Mouse (Mus musculus): ENCODE data around the gene Cds2. TPM values are rescaled to one million over a fixed set of nuclear protein-coding genes. Genes with fewer than 3 reads are reported as not detected.
A peak's percentile ranks its signal among the peaks of the same experiment; 100 is the strongest.
"Not testable (repeated sequence)": the region's sequence is repeated elsewhere in the genome, so short reads cannot be mapped to it uniquely, and the experiment has no call there.

Gene Cds2
- total RNA-seq, 1 experiment from 2014 or later, result 13.4 TPM

DNA sequence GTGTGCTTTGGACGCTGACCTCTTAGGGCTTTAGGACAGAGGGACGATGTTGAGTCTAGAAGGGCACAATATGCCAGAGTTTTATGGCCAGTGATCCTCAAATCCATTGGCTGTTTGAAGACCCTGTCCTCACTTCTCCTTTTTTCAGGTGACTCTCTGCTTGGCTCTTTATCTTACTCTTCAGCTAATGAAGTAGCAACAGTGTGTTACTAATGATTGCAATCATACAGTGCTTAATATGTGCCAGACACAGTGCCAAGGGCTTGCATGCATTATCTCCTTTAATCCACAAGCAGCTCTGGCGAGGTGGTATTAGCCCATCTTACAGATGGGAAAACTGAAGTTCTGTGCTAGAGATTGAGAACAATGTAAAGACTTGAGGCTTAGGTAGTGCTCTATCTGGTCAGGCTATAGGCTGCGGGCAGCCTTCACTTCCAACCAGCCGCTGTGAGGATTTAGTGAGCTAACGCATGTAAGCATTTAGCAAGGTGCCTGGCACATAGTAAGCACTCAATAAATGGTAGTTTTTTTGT lies 46.5 kb downstream of the Cds2 start:
- no peak for ATAC-seq (replicated peaks in 1 of 2; ENCODE audit: insufficient read depth in 1 of 2, low FRiP score in 2 of 2, low TSS enrichment in 1 of 2, low read depth in 1 of 2, poor library complexity in 2 of 2, severe bottlenecking in 2 of 2)

DNA sequence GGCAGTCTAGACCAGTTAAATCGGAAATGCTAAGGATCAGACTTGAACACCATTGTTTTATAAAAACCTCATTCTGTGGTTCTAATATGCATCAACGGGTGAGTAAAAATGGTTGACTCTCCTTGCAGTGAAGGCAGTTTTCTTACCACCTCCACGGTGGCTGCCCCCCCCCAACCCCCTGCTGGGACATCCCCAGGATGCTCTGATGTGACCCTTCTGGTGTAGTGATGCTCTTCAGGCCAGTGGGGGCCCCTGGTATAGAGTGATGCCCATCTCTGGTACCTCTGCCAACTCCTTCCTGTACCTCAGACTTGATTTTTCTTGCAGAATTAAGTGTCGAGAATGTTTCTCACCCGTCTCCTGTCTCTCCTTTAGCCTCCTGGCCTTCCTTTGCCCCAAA lies 49.7 kb downstream of the Cds2 start:
- no peak for ATAC-seq (replicated peaks in 1 of 2; ENCODE audit: insufficient read depth in 1 of 2, low FRiP score in 2 of 2, low TSS enrichment in 1 of 2, low read depth in 1 of 2, poor library complexity in 2 of 2, severe bottlenecking in 2 of 2)

DNA sequence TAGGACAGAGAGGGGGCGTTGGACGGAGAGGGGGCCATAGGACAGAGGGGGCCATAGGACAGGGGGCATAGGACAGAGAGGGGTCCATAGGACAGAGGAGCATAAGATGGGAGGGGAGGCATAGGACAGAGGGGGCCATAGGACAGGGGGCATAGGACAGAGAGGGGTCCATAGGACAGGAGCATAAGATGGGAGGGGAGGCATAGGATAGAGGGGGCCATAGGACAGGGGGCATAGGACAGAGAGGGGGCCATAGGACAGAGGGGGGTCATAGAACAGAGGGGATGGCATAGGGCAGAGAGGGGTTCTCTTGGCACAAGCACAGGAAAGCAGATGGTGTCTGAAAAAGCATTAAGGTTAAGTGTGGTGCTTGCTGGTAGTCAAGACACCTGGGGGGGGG lies 50.6 kb downstream of the Cds2 start:
- no peak for ATAC-seq (replicated peaks in 1 of 2; ENCODE audit: insufficient read depth in 1 of 2, low FRiP score in 2 of 2, low TSS enrichment in 1 of 2, low read depth in 1 of 2, poor library complexity in 2 of 2, severe bottlenecking in 2 of 2)

DNA sequence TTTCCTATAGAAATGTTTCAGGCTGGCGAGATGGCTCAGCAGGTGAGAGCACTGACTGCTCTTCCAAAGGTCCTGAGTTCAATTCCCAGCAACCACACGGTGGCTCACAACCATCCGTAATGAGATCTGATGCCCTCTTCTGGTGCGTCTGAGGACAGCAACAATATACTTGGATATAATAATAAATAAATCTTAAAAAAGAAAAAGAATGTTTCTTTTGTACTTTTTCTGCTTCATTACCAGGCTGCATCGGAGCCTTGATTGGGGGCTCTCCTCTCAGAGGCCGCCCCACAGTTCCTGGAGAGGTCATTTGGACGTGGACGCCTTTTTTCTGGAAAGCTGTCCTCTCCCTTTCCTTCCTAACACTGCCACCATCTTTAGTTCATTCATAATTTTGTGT lies 51.1 kb downstream of the Cds2 start:
- not testable (repeated sequence) for ATAC-seq (replicated peaks in 1 of 2; ENCODE audit: insufficient read depth in 1 of 2, low FRiP score in 2 of 2, low TSS enrichment in 1 of 2, low read depth in 1 of 2, poor library complexity in 2 of 2, severe bottlenecking in 2 of 2)

DNA sequence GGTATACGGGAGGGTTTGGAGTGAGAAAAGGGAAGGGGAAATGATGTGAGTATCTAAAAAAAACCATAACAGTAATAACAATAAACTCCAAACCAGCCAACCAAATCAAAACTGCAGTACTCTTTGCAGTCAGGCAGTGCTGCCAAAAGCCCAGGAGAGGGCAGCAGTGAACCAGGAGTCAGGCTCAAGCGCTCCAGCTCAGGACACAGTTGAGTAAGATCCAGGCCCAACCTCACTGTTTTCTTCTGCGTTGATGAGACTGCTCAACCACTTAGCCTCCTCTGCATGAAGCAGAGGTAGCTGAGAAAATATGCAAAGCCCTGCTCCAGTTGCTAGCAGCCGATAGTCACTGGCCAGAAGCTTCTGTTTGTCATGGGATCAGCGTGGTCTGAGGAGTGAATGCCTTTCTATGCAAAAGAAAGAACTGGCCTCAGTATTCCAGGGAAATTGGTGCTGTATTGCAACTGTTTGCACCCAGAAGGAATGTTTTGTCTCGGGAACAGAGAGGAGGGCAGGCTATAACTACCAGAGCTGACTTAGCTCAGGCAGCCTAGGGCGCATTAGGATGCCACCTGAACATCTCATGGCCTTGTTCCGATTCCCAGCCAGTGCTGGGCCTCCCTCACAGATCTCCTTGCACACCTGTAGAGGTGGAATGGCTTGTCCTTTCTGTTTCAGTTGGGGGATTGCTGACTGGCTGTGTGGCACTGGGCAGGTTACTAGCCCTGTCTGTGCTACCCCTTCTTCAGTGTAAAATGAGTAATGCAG lies 53.3 kb downstream of the Cds2 start:
- ATAC-seq (replicated peaks in 1 of 2; ENCODE audit: insufficient read depth in 1 of 2, low FRiP score in 2 of 2, low TSS enrichment in 1 of 2, low read depth in 1 of 2, poor library complexity in 2 of 2, severe bottlenecking in 2 of 2), result peak; percentile 85 to 92

DNA sequence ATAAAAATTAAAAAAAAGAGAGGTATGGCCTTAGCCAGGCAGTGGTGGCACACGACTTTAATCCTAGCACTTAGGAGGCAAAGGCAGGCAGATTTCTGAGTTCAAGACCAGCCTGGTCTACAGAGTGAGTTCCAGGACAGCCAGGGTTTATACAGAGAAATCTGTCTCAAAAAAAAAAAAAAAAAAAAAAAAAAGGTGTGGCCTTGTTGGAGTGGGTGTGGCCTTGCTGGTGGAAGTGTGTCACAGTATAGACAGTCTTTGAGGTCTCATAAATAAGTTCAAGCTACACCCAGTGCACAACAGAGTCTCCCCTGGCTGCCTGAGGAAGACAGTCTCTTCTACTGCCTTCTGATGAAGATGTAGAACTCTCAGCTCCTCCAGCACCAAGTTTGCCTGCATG lies 54.2 kb downstream of the Cds2 start:
- ATAC-seq (replicated peaks in 1 of 2; ENCODE audit: insufficient read depth in 1 of 2, low FRiP score in 2 of 2, low TSS enrichment in 1 of 2, low read depth in 1 of 2, poor library complexity in 2 of 2, severe bottlenecking in 2 of 2), result no peak

DNA sequence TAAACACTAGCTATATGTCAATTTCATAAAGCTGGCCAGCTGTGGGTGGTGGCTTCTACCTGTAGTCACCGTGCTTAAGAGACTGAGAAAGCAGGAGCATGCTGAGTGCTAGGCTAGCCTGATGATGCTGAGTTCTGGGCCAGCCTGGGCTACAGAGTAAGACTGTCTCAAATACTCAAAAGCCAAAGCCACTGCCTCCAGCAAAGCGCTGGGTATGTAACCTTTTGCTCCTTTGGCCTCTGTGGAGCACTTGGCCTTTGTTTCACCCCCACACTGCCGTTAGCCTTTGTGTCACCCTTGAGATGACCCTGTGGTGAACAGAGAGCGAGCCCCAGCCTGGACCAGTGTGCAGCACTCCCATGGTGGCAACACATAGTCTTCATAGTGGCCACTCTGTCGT lies 57.6 kb downstream of the Cds2 start:
- ATAC-seq (replicated peaks in 1 of 2; ENCODE audit: insufficient read depth in 1 of 2, low FRiP score in 2 of 2, low TSS enrichment in 1 of 2, low read depth in 1 of 2, poor library complexity in 2 of 2, severe bottlenecking in 2 of 2), result no peak

DNA sequence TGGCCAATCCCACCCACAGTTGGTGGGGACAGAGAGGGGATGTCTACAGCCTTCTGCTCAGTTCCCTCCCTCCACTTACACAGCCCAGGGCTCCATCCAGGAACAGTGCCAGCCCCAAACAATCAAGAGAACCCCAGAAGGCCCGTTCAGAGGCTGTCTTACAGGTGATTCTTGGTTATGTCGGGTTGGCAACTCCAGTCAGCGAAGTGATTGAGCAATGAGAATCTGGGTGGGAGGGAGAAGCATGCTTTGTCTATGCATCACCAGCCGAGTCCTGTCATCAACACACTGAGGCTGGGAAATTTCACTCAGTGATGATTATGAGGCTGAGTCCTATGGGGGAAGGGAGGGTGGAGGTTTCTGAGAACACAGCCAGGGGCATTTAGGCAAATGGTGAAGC lies 60.6 kb downstream of the Cds2 start:
- no peak for ATAC-seq (replicated peaks in 1 of 2; ENCODE audit: insufficient read depth in 1 of 2, low FRiP score in 2 of 2, low TSS enrichment in 1 of 2, low read depth in 1 of 2, poor library complexity in 2 of 2, severe bottlenecking in 2 of 2)

DNA sequence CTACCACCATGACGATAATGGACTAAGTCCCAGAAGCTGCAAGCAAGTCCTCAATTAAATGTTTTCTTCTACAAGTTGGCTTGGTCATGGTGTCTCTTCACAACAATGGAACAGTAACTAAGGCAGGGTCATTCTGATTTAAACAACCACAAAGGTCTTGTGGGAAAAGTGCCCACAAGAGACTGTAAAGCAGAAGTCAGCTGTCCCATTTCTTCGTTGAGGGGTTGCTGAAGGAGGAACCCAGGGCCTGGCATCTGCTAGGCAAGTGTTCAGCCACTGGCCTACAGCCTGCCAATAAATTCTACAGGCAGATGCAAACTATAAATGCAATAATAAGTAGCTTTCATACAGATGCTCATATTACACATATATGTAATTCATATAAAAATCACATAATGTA lies 74.3 kb downstream of the Cds2 start:
- 0 out of 4 replicates have a peak, but pooled peaks of 1 of the 2 experiments have one; percentile 36 for ATAC-seq (replicated peaks in 1 of 2; ENCODE audit: insufficient read depth in 1 of 2, low FRiP score in 2 of 2, low TSS enrichment in 1 of 2, low read depth in 1 of 2, poor library complexity in 2 of 2, severe bottlenecking in 2 of 2)

DNA sequence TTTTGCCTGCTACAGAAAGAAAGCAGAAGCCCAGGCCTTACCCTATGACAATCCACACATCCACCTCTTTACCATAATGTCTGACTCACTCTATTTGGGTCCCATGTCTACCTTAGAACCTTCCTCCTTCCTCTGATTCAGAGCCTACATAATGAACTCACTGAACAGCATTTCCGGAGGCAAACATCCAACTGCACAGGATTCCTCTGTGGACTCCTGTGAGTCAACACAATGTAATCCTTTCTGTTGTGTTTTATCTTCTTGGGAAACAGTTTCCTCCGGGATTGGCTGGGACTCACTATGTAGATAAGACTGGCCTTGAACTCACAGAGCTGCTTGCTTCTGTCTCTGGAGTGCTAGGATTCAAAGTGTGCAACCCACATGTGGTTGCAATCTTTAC lies 77.4 kb downstream of the Cds2 start:
- no peak for ATAC-seq (replicated peaks in 1 of 2; ENCODE audit: insufficient read depth in 1 of 2, low FRiP score in 2 of 2, low TSS enrichment in 1 of 2, low read depth in 1 of 2, poor library complexity in 2 of 2, severe bottlenecking in 2 of 2)

DNA sequence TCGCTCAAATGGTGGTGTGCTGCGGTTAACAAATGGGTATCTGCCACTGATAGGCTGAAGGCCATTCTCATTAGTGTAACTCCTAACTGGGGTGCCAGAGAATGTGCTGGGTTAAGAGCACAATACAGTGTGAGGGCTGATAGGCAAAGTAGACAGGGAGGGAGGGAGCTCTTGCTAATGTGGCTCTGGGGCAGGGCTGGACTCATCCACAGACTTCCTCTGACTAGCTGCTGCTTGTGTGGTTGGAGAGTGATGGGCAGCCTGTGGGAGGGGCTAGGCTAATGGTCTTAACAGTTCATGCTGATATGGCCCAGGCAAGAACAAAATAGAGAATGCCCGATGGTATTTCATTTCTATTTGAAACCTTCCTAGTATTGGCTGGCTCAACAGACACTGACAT lies 78.3 kb downstream of the Cds2 start:
- 0 out of 4 replicates have a peak, but pooled peaks of 1 of the 2 experiments have one; percentile 22 for ATAC-seq (replicated peaks in 1 of 2; ENCODE audit: insufficient read depth in 1 of 2, low FRiP score in 2 of 2, low TSS enrichment in 1 of 2, low read depth in 1 of 2, poor library complexity in 2 of 2, severe bottlenecking in 2 of 2)

DNA sequence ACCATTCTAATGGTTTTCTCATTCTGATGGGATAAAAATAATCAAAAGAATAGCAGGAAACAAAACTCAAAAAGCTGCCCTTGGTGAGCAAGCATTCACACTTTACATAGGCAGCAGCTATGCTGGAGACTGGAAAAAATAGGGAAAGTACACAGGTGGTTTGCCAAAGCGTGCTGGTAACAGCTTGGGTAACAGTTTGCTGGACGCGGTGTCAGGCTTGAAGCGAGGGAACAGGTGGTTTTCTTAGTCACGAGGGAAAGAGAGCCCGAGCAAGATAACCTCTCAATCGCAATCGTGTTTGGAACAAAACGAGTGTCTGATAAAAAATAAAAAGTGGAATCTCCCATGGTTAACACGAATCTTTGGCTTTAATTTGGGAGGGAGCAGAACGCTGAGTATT lies 80.9 kb downstream of the Cds2 start:
- ATAC-seq (replicated peaks in 1 of 2; ENCODE audit: insufficient read depth in 1 of 2, low FRiP score in 2 of 2, low TSS enrichment in 1 of 2, low read depth in 1 of 2, poor library complexity in 2 of 2, severe bottlenecking in 2 of 2), result no peak

Other genes starting within 250 kb of the Cds2 start
- gene Rassf2, start 232.9 kb upstream of the Cds2 start, total RNA-seq (2017), result 103 and 130 TPM in 2 replicates
- gene Slc23a2, start 118.0 kb upstream of the Cds2 start, total RNA-seq (2017), result 35.5 and 53.3 TPM in 2 replicates
- gene Tmem230, start 15.3 kb upstream of the Cds2 start, total RNA-seq (2017), result 36.4 and 63.7 TPM in 2 replicates
- gene Pcna, start 9.8 kb upstream of the Cds2 start, total RNA-seq (2017), result 634 and 659 TPM in 2 replicates
- gene Prokr2, start 122.3 kb downstream of the Cds2 start, total RNA-seq (2017), result not detected in 2 replicates